Mouse (Mus musculus): ENCODE results near the gene Rhobtb1. TPM values are rescaled to one million over a fixed set of nuclear protein-coding genes. Genes with fewer than 3 reads are reported as not detected.

Gene Rhobtb1
- polyA plus RNA-seq, 1 experiment from 2014 or later = 19.6 TPM

DNA sequence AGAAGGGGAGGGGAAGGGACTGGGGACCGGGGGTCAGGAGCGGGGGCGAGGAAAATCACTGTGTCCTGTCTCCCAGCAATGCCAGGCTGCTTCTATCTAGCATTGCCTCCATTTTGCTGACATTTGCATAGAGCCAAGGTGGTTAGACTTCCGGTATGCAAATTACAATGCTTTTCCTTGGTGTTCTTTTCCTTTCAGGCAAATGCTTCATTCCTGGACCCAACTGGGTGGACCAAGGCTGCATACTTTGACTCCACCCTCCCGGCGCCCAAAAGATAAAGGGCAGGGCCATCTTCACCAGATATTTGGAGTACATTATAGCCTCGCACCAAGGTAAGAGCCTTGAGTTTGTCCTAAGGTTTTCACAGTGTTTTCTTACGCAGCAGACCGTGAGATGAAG, 144.7 kb downstream of the Rhobtb1 start:
- H3K27me3 ChIP-seq (ENCODE audit: control insufficient read depth, insufficient read depth, low read depth, low read length) = no peaks in the 10 kb centered on the region
- no peak overlapping the region for H3K4me2 ChIP-seq (ENCODE audit: low read depth, low read length)
- no peak overlapping the region for H3K27ac ChIP-seq (ENCODE audit: low read length)
- H3K4me1 ChIP-seq (ENCODE audit: control insufficient read depth, low read depth, low read length) = no peaks in the 10 kb centered on the region
- WGBS (ENCODE audit: insufficient replicate concordance) = 67% methylated on average over 9 of the region's 9 CpGs
- no peaks in the 10 kb centered on the region for H3K36me3 ChIP-seq (ENCODE audit: control insufficient read depth, insufficient read depth)
- no peak overlapping the region for H3K4me3 ChIP-seq (ENCODE audit: low read depth, low read length)
- H3K9me3 ChIP-seq (replicated peaks; ENCODE audit: control insufficient read depth, low read length) = no peaks in the 10 kb centered on the region
- ATAC-seq (ENCODE audit: low read depth) = no peak
- H3K9ac ChIP-seq (ENCODE audit: low read depth, low read length) = no peak overlapping the region

DNA sequence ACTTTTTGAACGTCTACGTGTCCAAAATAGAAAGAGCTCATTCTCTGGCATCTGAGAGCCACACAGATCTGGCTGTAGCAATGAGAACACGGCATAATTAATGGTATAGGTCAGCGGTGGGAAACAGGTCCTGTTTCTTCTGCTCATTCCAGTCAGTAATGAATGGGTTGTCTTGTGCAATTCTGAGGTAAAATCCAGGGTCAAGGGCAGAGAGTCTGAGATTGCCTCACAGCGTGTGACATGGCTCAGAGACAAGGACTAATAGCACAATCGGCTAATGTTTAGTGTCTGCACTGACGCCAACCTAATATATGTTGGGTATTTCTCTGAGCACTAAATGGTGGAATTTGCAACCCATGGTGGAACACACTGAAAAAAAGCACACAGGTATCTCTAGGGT, 148.8 kb downstream of the Rhobtb1 start:
- 59% methylated on average over 7 of the region's 7 CpGs for WGBS (ENCODE audit: insufficient replicate concordance)
- Histone ChIP-seq H3K4me2 (ENCODE audit: low read depth, low read length) (no peak overlapping the region), H3K27ac (ENCODE audit: low read length) (no peak overlapping the region), H3K36me3 (ENCODE audit: control insufficient read depth, insufficient read depth) (no peaks in the 10 kb centered on the region), H3K4me3 (ENCODE audit: low read depth, low read length) (no peak overlapping the region), H3K27me3 (ENCODE audit: control insufficient read depth, insufficient read depth, low read depth, low read length) (no peaks in the 10 kb centered on the region), H3K4me1 (ENCODE audit: control insufficient read depth, low read depth, low read length) (no peaks in the 10 kb centered on the region; the same call in 1 of the 2 replicates), H3K9me3 (replicated peaks; ENCODE audit: control insufficient read depth, low read length) (no peaks in the 10 kb centered on the region), H3K9ac (ENCODE audit: low read depth, low read length) (no peak overlapping the region)
- peak; percentile 80 for ATAC-seq (ENCODE audit: low read depth)

DNA sequence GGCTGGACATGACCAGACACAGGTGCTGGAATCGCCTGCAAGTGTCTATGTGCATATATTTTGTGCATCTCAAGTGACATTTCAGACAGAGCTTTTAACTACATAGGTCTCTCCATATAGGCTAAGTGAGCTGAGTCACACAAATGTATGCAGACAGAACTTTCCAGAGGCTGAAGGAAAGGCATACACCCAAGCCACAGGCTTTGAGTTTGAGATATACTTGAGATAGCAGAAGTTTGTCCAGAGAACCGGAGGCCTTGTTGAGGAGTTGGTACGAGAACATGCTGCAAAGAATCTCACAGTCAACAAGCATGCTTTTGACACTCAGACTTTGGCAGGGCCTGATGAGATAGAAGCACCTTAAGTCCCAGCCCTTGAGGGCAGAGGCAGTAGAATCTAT, 151.4 kb downstream of the Rhobtb1 start:
- WGBS (ENCODE audit: insufficient replicate concordance) = 60% methylated on average over 3 of the region's 3 CpGs
- no peak overlapping the region for H3K27ac ChIP-seq (ENCODE audit: low read length)

DNA sequence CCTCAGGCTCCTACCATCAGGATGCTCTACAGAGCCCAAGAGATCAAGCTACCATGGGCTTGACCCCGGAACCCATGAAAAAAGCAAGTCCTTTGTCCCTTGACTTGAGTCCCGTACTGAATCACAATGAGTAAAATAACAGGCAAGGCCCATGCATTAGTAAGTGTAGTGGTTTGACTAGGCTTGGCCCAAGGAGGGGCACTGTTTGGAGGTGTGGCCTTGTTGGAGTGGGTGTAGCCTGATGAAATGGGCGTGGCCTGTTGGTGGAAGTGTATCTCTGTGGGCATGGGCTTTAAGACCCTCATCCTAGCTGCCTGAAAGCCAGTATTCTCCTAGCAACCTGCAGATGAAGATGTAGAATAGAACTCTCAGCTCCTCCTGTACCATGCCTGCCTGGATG, 153.6 kb downstream of the Rhobtb1 start:
- Histone ChIP-seq H3K4me2 (ENCODE audit: low read depth, low read length) (no peak overlapping the region), H3K9me3 (replicated peaks; ENCODE audit: control insufficient read depth, low read length) (no peaks in the 10 kb centered on the region), H3K4me1 (ENCODE audit: control insufficient read depth, low read depth, low read length) (peaks cover 5% of the 10 kb centered on the region), H3K27me3 (ENCODE audit: control insufficient read depth, insufficient read depth, low read depth, low read length) (no peaks in the 10 kb centered on the region), H3K27ac (ENCODE audit: low read length) (no peak overlapping the region; the same call in 1 of the 2 replicates), H3K9ac (ENCODE audit: low read depth, low read length) (no peak overlapping the region), H3K36me3 (ENCODE audit: control insufficient read depth, insufficient read depth) (no peaks in the 10 kb centered on the region), H3K4me3 (ENCODE audit: low read depth, low read length) (no peak overlapping the region)
- ATAC-seq (ENCODE audit: low read depth) = no peak
- 49% methylated on average over 3 of the region's 3 CpGs for WGBS (ENCODE audit: insufficient replicate concordance)

More for the DNA sequence above, 151.4 kb downstream of the Rhobtb1 start:
- ATAC-seq (ENCODE audit: low read depth) = no peak
- Histone ChIP-seq H3K4me3 (ENCODE audit: low read depth, low read length) (no peak overlapping the region), H3K36me3 (ENCODE audit: control insufficient read depth, insufficient read depth) (no peaks in the 10 kb centered on the region), H3K4me1 (ENCODE audit: control insufficient read depth, low read depth, low read length) (peaks cover 5% of the 10 kb centered on the region), H3K9me3 (replicated peaks; ENCODE audit: control insufficient read depth, low read length) (no peaks in the 10 kb centered on the region), H3K27me3 (ENCODE audit: control insufficient read depth, insufficient read depth, low read depth, low read length) (no peaks in the 10 kb centered on the region), H3K4me2 (ENCODE audit: low read depth, low read length) (no peak overlapping the region), H3K9ac (ENCODE audit: low read depth, low read length) (no peak overlapping the region)

DNA sequence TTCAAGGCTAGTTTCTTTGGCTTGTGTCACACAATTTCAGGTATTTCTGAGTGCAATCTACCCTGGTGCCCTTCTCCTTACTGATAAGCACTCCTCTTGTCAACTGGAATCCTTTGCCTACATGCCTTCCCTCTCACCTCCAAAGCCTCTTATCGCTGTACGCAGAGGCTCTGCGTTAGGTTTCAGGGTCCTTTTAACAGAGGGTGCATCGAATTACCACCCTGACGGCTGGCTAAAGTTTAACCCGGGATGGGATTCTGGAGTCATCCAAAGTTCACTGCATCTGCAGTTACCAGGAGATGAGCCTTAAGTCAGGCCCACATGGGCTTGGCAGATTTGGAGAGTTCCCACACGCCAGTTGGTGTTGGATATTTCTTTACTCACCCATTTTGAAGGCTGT, 154.4 kb downstream of the Rhobtb1 start:
- 45% methylated on average over 7 of the region's 7 CpGs for WGBS (ENCODE audit: insufficient replicate concordance)
- ATAC-seq (ENCODE audit: low read depth) = peak; percentile 80
- Histone ChIP-seq H3K27me3 (ENCODE audit: control insufficient read depth, insufficient read depth, low read depth, low read length) (no peaks in the 10 kb centered on the region), H3K27ac (ENCODE audit: low read length) (peak overlapping the region; percentile 67), H3K9me3 (replicated peaks; ENCODE audit: control insufficient read depth, low read length) (no peaks in the 10 kb centered on the region), H3K4me2 (ENCODE audit: low read depth, low read length) (peak overlapping the region; percentile 7; the same call in 1 of the 2 replicates), H3K36me3 (ENCODE audit: control insufficient read depth, insufficient read depth) (no peaks in the 10 kb centered on the region), H3K4me3 (ENCODE audit: low read depth, low read length) (no peak overlapping the region), H3K4me1 (ENCODE audit: control insufficient read depth, low read depth, low read length) (peaks cover 5% of the 10 kb centered on the region), H3K9ac (ENCODE audit: low read depth, low read length) (no peak overlapping the region)

DNA sequence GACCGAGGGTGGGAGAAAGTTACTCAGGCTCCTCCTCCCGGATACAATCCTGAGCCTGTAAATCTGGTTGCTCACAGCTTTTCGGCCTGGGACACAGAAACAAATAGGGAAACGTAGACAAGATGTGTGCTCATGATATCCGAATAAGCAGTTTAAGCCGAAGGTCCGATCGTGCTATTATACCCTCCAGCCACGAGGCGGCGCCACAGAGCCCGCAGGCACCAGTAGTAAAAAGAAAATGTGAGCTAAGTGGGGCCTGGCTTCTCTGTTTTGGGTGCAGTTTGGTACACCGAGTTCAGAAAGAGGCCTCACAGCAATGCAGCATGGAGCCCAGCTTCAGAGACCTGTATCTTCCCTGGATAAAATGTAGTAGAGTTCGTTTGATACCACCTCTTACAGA, 155.0 kb downstream of the Rhobtb1 start:
- no peak for ATAC-seq (ENCODE audit: low read depth)
- H3K36me3 ChIP-seq (ENCODE audit: control insufficient read depth, insufficient read depth) = no peaks in the 10 kb centered on the region
- no peaks in the 10 kb centered on the region for H3K27me3 ChIP-seq (ENCODE audit: control insufficient read depth, insufficient read depth, low read depth, low read length)
- WGBS (ENCODE audit: insufficient replicate concordance) = 26% methylated on average over 14 of the region's 14 CpGs
- H3K4me1 ChIP-seq (ENCODE audit: control insufficient read depth, low read depth, low read length) = peaks cover 5% of the 10 kb centered on the region
- no peak overlapping the region for H3K4me3 ChIP-seq (ENCODE audit: low read depth, low read length)
- no peaks in the 10 kb centered on the region for H3K9me3 ChIP-seq (replicated peaks; ENCODE audit: control insufficient read depth, low read length)
- peak overlapping the region; percentile 7; the same call in 1 of the 2 replicates for H3K4me2 ChIP-seq (ENCODE audit: low read depth, low read length)
- H3K27ac ChIP-seq (ENCODE audit: low read length) = peak overlapping the region; percentile 67
- no peak overlapping the region for H3K9ac ChIP-seq (ENCODE audit: low read depth, low read length)

DNA sequence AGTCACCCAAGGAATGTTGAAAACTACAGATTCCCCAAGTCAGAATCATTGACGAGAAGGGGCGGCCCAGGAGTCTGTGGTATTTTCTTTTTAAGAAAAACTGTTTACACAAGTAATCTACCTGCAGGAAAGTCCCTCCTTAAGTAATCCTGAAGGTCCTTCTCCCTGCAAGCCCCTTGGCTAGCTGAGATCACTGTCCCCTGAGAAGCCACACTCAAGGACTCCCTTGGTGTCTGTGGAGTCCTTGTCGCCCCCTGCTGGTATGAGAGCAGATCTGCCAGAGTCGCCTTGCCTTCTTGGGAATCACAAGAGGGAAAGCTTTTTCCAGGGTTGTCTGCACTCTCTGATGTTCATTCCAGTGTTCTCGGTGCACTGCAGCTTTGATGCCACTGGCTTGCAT, 155.8 kb downstream of the Rhobtb1 start:
- Histone ChIP-seq H3K4me1 (ENCODE audit: control insufficient read depth, low read depth, low read length) (peaks cover 5% of the 10 kb centered on the region), H3K9me3 (replicated peaks; ENCODE audit: control insufficient read depth, low read length) (no peaks in the 10 kb centered on the region), H3K27me3 (ENCODE audit: control insufficient read depth, insufficient read depth, low read depth, low read length) (no peaks in the 10 kb centered on the region), H3K27ac (ENCODE audit: low read length) (no peak overlapping the region), H3K4me2 (ENCODE audit: low read depth, low read length) (no peak overlapping the region), H3K36me3 (ENCODE audit: control insufficient read depth, insufficient read depth) (no peaks in the 10 kb centered on the region), H3K9ac (ENCODE audit: low read depth, low read length) (no peak overlapping the region), H3K4me3 (ENCODE audit: low read depth, low read length) (no peak overlapping the region)
- 37% methylated on average over 5 of the region's 5 CpGs for WGBS (ENCODE audit: insufficient replicate concordance)
- ATAC-seq (ENCODE audit: low read depth) = no peak

DNA sequence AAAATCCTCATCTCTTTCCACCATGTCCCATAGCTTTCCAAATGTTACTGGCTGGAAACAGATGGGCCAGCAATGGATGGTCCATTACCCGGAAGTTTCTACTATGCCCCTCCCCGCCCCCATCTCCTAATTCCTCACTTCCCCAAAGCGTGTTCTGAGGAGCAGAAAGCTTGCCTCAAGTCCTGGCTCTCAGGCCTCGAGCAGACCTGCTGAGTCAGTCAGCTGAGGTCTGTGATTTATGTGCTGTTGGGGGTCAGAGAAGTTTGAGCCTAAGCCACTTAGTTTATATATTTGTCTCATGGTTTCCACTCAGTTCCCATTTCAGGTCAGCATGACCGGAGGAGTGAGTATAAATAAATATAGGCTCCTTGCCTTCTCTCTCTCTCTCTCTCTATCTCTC, 157.9 kb downstream of the Rhobtb1 start:
- no peaks in the 10 kb centered on the region for H3K36me3 ChIP-seq (ENCODE audit: control insufficient read depth, insufficient read depth)
- H3K4me1 ChIP-seq (ENCODE audit: control insufficient read depth, low read depth, low read length) = peaks cover 5% of the 10 kb centered on the region
- no peak overlapping the region for H3K27ac ChIP-seq (ENCODE audit: low read length)
- 21% methylated on average over 5 of the region's 5 CpGs for WGBS (ENCODE audit: insufficient replicate concordance)
- no peak for ATAC-seq (ENCODE audit: low read depth)
- H3K9me3 ChIP-seq (replicated peaks; ENCODE audit: control insufficient read depth, low read length) = no peaks in the 10 kb centered on the region
- H3K4me2 ChIP-seq (ENCODE audit: low read depth, low read length) = no peak overlapping the region
- no peak overlapping the region for H3K9ac ChIP-seq (ENCODE audit: low read depth, low read length)
- no peaks in the 10 kb centered on the region for H3K27me3 ChIP-seq (ENCODE audit: control insufficient read depth, insufficient read depth, low read depth, low read length)
- H3K4me3 ChIP-seq (ENCODE audit: low read depth, low read length) = no peak overlapping the region

DNA sequence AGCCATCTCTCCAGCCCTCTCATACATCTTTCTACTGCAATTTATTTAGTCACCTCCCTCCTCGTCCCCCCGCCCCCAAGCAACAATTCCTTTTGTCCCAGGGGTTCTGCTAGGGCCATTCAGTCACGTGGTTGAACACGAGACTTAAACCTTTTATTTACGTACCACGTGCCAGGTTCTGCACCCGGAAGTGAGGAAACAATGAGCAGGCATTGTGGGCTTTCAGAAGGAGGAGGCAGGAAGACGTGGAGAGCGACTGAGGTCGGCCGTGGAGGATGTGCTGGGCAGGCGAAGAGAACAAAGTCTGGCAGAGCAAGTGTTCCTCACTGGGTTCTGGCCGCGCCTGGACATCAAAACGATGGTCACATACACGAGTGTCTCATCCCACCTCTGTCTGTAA, 160.6 kb downstream of the Rhobtb1 start:
- H3K4me1 ChIP-seq (ENCODE audit: control insufficient read depth, low read depth, low read length) = no peaks in the 10 kb centered on the region
- H3K4me3 ChIP-seq (ENCODE audit: low read depth, low read length) = no peak overlapping the region
- no peak overlapping the region for H3K27ac ChIP-seq (ENCODE audit: low read length)
- H3K9ac ChIP-seq (ENCODE audit: low read depth, low read length) = no peak overlapping the region
- H3K36me3 ChIP-seq (ENCODE audit: control insufficient read depth, insufficient read depth) = no peaks in the 10 kb centered on the region
- H3K4me2 ChIP-seq (ENCODE audit: low read depth, low read length) = no peak overlapping the region
- 54% methylated on average over 16 of the region's 16 CpGs for WGBS (ENCODE audit: insufficient replicate concordance)
- no peak for ATAC-seq (ENCODE audit: low read depth)
- H3K27me3 ChIP-seq (ENCODE audit: control insufficient read depth, insufficient read depth, low read depth, low read length) = no peaks in the 10 kb centered on the region
- no peaks in the 10 kb centered on the region for H3K9me3 ChIP-seq (replicated peaks; ENCODE audit: control insufficient read depth, low read length)

Data from liver, embryonic 16.5 days (tissue).